ENCODE assay signal across 9 mouse cellular contexts in the genomic region with DNA sequence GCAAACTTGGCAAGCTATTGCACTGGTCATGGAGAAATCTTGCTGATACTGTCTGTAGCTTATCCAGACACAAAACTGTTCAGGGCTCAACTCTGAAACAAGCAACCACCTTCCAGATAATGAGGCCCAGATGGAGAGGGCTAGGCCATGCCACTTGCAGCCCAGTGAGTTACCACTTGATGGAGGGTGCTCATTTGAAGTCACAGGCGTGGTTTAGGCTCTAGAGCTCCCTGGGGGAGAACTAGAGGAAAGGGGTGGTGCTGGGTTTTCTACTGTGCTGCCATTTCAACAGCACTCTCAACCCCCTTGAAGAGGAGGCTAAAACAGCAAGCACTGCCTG. TPM values are rescaled to one million over a fixed set of nuclear protein-coding genes. Genes with fewer than 3 reads are reported as not detected.
A peak's percentile ranks its signal among the peaks of the same experiment; 100 is the strongest.
DNase-seq lines count a peak whose midpoint lies in the region; ATAC-seq lines count a peak whose summit lies in the region.
"Had no signal": no experiment of that assay in that cellular context is flagged by ENCODE, and none has a peak within 500 bp of the region (broad histone marks: within the 10 kb centered on the region; RNA-seq: fewer than 3 reads in every experiment).

No protein-coding gene starts in this region.

- 12% methylated on average over 1 of the region's 1 CpGs for WGBS in heart, embryonic 16.5 days
- WGBS in liver, embryonic 11.5 days = 17% methylated on average over 1 of the region's 1 CpGs

- peak overlapping the region; percentile 52 for H3K4me2 ChIP-seq in heart, embryonic 16.5 days (ENCODE audit: low read depth, low read length)
- H3K4me2 ChIP-seq in liver, embryonic 11.5 days = peak overlapping the region; percentile 30; the same call in 1 of the 2 replicates

- H3K9ac ChIP-seq in heart, embryonic 16.5 days (ENCODE audit: low read length) = peak overlapping the region; percentile 74
- H3K9ac ChIP-seq in liver, embryonic 11.5 days (ENCODE audit: low read depth, low read length) = no peak overlapping the region

- H3K9me3 ChIP-seq in heart, embryonic 16.5 days (replicated peaks; ENCODE audit: control insufficient read depth, low read length) = no peaks in the 10 kb centered on the region
- H3K9me3 ChIP-seq in liver, embryonic 11.5 days (ENCODE audit: control insufficient read depth, low read length) = no peaks in the 10 kb centered on the region

- DNase-seq in heart, postnatal 10 days = no peak
- DNase-seq in 3T3-L1 (ENCODE audit: low read depth, low spot score) = peak; percentile 80
- DNase-seq in embryo, embryonic 9.5 days (ENCODE audit: extremely low spot score) = peak; percentile 44
- no peak for DNase-seq in liver, embryonic 11.5 days (ENCODE audit: low spot score)
- no peak for DNase-seq in adrenal gland, adult 18-20 months (ENCODE audit: low spot score in 2 of 2)
- DNase-seq in B cell, adult 2 months = no peak
- no peak for DNase-seq in cerebellum, adult 8-10 months
- DNase-seq: cerebellum, adult 18-20 months had no signal

- peaks cover 3% of the 10 kb centered on the region; the same call in 1 of the 2 replicates for H3K36me3 ChIP-seq in heart, embryonic 16.5 days (ENCODE audit: control insufficient read depth, insufficient read depth)
- no peaks in the 10 kb centered on the region; the same call in 1 of the 2 replicates for H3K36me3 ChIP-seq in liver, embryonic 11.5 days (ENCODE audit: control insufficient read depth, insufficient read depth, low read length)

- H3K27ac ChIP-seq in heart, embryonic 16.5 days (ENCODE audit: low read length) = peak overlapping the region; percentile 98
- H3K27ac ChIP-seq in liver, embryonic 11.5 days (ENCODE audit: low read depth, low read length) = peak overlapping the region; percentile 68

- H3K4me3 ChIP-seq in heart, embryonic 16.5 days (ENCODE audit: low read length) = no peak overlapping the region
- no peak overlapping the region for H3K4me3 ChIP-seq in liver, embryonic 11.5 days (ENCODE audit: low read depth, low read length)

- intact Hi-C loops in heart, postnatal 10 days (cut with DNase I) = no loop called here

- H3K4me1 ChIP-seq in heart, embryonic 16.5 days (ENCODE audit: control insufficient read depth, insufficient read depth, low read length) = peaks cover 93% of the 10 kb centered on the region
- peaks cover 55% of the 10 kb centered on the region for H3K4me1 ChIP-seq in liver, embryonic 11.5 days (replicated peaks; ENCODE audit: control insufficient read depth, insufficient read depth, low read length)

- H3K27me3 ChIP-seq in heart, embryonic 16.5 days (ENCODE audit: control insufficient read depth, insufficient read depth, low read length) = no peaks in the 10 kb centered on the region
- H3K27me3 ChIP-seq in liver, embryonic 11.5 days (replicated peaks; ENCODE audit: control insufficient read depth, insufficient read depth, low read length) = no peaks in the 10 kb centered on the region

- peak; percentile 15; the same call in 1 of the 2 replicates for ATAC-seq in heart, embryonic 16.5 days (replicated peaks; ENCODE audit: extremely low read depth, insufficient read depth, low FRiP score)
- peak; percentile 53 for ATAC-seq in liver, embryonic 11.5 days (replicated peaks; ENCODE audit: low FRiP score)

RNA-seq across cellular contexts. Expression of a gene that starts 15.9 kb away (rescaled TPM):
- polyA plus RNA-seq in heart, embryonic 16.5 days (2015; fragmentation: Nextera tagmentation; extraction: Ambion mirVana) = 260 and 301 TPM in 2 replicates
- 100 to 1,000 TPM; 173 to 174 TPM for total RNA-seq in heart, postnatal 10 days (2021)
- polyA plus RNA-seq in liver, embryonic 11.5 days (2014; fragmentation: Nextera tagmentation; extraction: Ambion mirVana) = 191 and 209 TPM in 2 replicates
- total RNA-seq in adrenal gland, adult 18-20 months (2021) = 100 to 1,000 TPM; 197 to 233 TPM

RNA-seq across cellular contexts. Expression of a gene that starts 35.4 kb away (rescaled TPM):
- polyA plus RNA-seq in heart, embryonic 16.5 days (2015; fragmentation: Nextera tagmentation; extraction: Ambion mirVana) = 262 and 283 TPM in 2 replicates
- 100 to 1,000 TPM; 185 to 188 TPM for total RNA-seq in heart, postnatal 10 days (2021)
- 421 and 425 TPM in 2 replicates for polyA plus RNA-seq in liver, embryonic 11.5 days (2014; fragmentation: Nextera tagmentation; extraction: Ambion mirVana)
- 100 to 1,000 TPM; 227 to 253 TPM for total RNA-seq in adrenal gland, adult 18-20 months (2021)

RNA-seq across cellular contexts. Expression of a gene that starts 35.6 kb away (rescaled TPM):
- polyA plus RNA-seq in heart, embryonic 16.5 days (2015; fragmentation: Nextera tagmentation; extraction: Ambion mirVana) = 6.0 and 12.2 TPM in 2 replicates
- 1 to 10 TPM; 2.0 to 2.2 TPM for total RNA-seq in heart, postnatal 10 days (2021)
- 50.7 and 53.2 TPM in 2 replicates for polyA plus RNA-seq in liver, embryonic 11.5 days (2014; fragmentation: Nextera tagmentation; extraction: Ambion mirVana)
- total RNA-seq in adrenal gland, adult 18-20 months (2021) = 1 to 10 TPM in 1 of 2 experiments, under 1 TPM in 1; 0.96 to 2.4 TPM

Comparison
In these comparisons a context has a peak if more than half of its experiments do, and no peak if none do; other contexts are left out.
1. DNase-seq: peak in 3T3-L1 (single experiment) and embryo, embryonic 9.5 days (single experiment); none in heart, postnatal 10 days (0 of 2), liver, embryonic 11.5 days (single experiment), adrenal gland, adult 18-20 months (0 of 2), B cell, adult 2 months (0 of 2) and cerebellum, adult 8-10 months (single experiment).